Mouse (Mus musculus) hindlimb bud, embryonic 11.5 days (tissue): ENCODE measurements around the gene Gabarapl2.
A peak's percentile ranks its signal among the peaks of the same experiment; 100 is the strongest.

Experiments used
- DNase-seq: peaks from one replicate; pipeline ENCODE4 v3.0.0-alpha.2; 2012; ENCODE audit warnings: low read depth, low spot score; ENCODE audit errors: extremely low spot score

Gabarapl2 gene

GRCm38 (mm10) chr8:111940171-111941100 is at the start of gene Gabarapl2:
Gabarapl2 (plus strand) TSS chr8:111940703.
- peak; percentile 96 for DNase-seq

GRCm38 (mm10) chr8:111890911-111891303 is 49.6 kb upstream of the Gabarapl2 start:
- no peak for DNase-seq

GRCm38 (mm10) chr8:111891983-111892382 is 48.5 kb upstream of the Gabarapl2 start:
- no peak for DNase-seq

GRCm38 (mm10) chr8:111892615-111893014 is 47.9 kb upstream of the Gabarapl2 start:
- DNase-seq, result no peak

GRCm38 (mm10) chr8:111894955-111895354 is 45.5 kb upstream of the Gabarapl2 start:
- DNase-seq, result no peak

- no peak for DNase-seq
Measured at GRCm38 (mm10) chr8:111898586-111898985, 41.9 kb upstream of the Gabarapl2 start.

- DNase-seq, result no peak
Measured at GRCm38 (mm10) chr8:111902080-111902479, 38.4 kb upstream of the Gabarapl2 start.

- no peak for DNase-seq
Measured at GRCm38 (mm10) chr8:111905500-111906121, 34.9 kb upstream of the Gabarapl2 start.

GRCm38 (mm10) chr8:111909621-111910450 is 30.7 kb upstream of the Gabarapl2 start, which contains the start of gene Chst5:
Chst5 (minus strand) TSS chr8:111910447.
- no peak for DNase-seq

GRCm38 (mm10) chr8:111911572-111911971 is 28.9 kb upstream of the Gabarapl2 start:
- DNase-seq, result no peak

- DNase-seq, result no peak
Measured at GRCm38 (mm10) chr8:111912860-111913432, 27.6 kb upstream of the Gabarapl2 start.

GRCm38 (mm10) chr8:111919663-111920062 is 20.8 kb upstream of the Gabarapl2 start:
- DNase-seq, result no peak

- no peak for DNase-seq
Measured at GRCm38 (mm10) chr8:111920971-111921370, 19.5 kb upstream of the Gabarapl2 start.

GRCm38 (mm10) chr8:111923383-111923804 is 17.1 kb upstream of the Gabarapl2 start:
- DNase-seq, result no peak

GRCm38 (mm10) chr8:111924976-111925375 is 15.5 kb upstream of the Gabarapl2 start:
- DNase-seq, result no peak

- DNase-seq, result no peak
Measured at GRCm38 (mm10) chr8:111929648-111930344, 10.7 kb upstream of the Gabarapl2 start.

- DNase-seq, result no peak
Measured at GRCm38 (mm10) chr8:111931721-111932120, 8.8 kb upstream of the Gabarapl2 start.

- DNase-seq, result no peak
Measured at GRCm38 (mm10) chr8:111932580-111933336, 7.7 kb upstream of the Gabarapl2 start.

GRCm38 (mm10) chr8:111933348-111934076 is 7.0 kb upstream of the Gabarapl2 start, which contains the start of gene Tmem231:
Tmem231 (minus strand) TSS chr8:111933881.
- peak; percentile 71 for DNase-seq
